In the genomic region with DNA sequence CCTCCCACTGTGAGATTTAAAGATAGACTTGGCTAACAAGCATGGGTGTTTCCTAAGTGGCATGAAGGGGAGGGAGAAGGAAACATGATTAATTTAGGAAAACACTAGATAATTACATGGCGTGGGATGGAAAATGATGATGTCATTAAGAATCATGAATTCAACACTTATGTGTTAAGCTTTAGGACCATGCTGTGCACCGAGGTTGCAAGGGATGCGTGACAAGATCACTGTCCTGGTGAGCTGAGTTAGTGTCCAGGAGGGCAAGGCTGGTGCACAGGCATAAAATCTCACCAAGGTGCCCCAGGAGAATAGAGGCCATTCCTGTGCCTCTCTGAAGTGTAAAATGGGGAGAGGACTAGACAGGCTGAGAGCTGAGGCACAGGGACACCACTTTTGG, we compare ENCODE assay signal across 30 mouse cellular contexts. TPM values are rescaled to one million over a fixed set of nuclear protein-coding genes. Genes with fewer than 3 reads are reported as not detected.
DNase-seq lines count a peak whose midpoint lies in the region; ATAC-seq and TF ChIP-seq lines count a peak whose summit lies in the region.
"Had no signal": no experiment of that assay in that cellular context is flagged by ENCODE, and none has a peak within 500 bp of the region (broad histone marks: within the 10 kb centered on the region; RNA-seq: fewer than 3 reads in every experiment).

No protein-coding gene starts in this region.

- no peaks in the 10 kb centered on the region for H3K4me1 ChIP-seq in hindbrain, embryonic 12.5 days
- H3K4me1 ChIP-seq in hindbrain, embryonic 10.5 days (replicated peaks) = peaks cover 10% of the 10 kb centered on the region
- 0 out of 2 replicates have a peak, but pooled peaks cover 3% of the 10 kb centered on the region for H3K4me1 ChIP-seq in hindbrain, postnatal 0 days (ENCODE audit: insufficient read depth, low read length)
- no peaks in the 10 kb centered on the region; the same call in 1 of the 2 replicates for H3K4me1 ChIP-seq in hindbrain, embryonic 16.5 days (ENCODE audit: control insufficient read depth, insufficient read depth, low read depth, low read length)
- peaks cover 15% of the 10 kb centered on the region for H3K4me1 ChIP-seq in neural tube, embryonic 13.5 days (replicated peaks)
- H3K4me1 ChIP-seq: embryonic facial prominence, embryonic 12.5 days; embryonic facial prominence, embryonic 15.5 days had no signal

- no peak overlapping the region for H3ac ChIP-seq in myocyte (ENCODE audit: control insufficient read depth, insufficient read length)

- H3K36me3 ChIP-seq in hindbrain, embryonic 12.5 days = no peaks in the 10 kb centered on the region
- H3K36me3 ChIP-seq in hindbrain, embryonic 10.5 days = no peaks in the 10 kb centered on the region
- H3K36me3 ChIP-seq in hindbrain, postnatal 0 days (ENCODE audit: insufficient read depth, low read length) = no peaks in the 10 kb centered on the region
- no peaks in the 10 kb centered on the region for H3K36me3 ChIP-seq in hindbrain, embryonic 16.5 days (ENCODE audit: control insufficient read depth, insufficient read depth, low read length)
- H3K36me3 ChIP-seq in myocyte (ENCODE audit: control insufficient read depth, insufficient read depth) = no peaks in the 10 kb centered on the region
- H3K36me3 ChIP-seq in neural tube, embryonic 13.5 days = no peaks in the 10 kb centered on the region
- H3K36me3 ChIP-seq: embryonic facial prominence, embryonic 12.5 days; embryonic facial prominence, embryonic 15.5 days; G1E; heart, embryonic 13.5 days; intestine, embryonic 15.5 days had no signal

- no peak overlapping the region for H3K9ac ChIP-seq in hindbrain, embryonic 12.5 days
- no peak overlapping the region for H3K9ac ChIP-seq in hindbrain, postnatal 0 days (replicated peaks; ENCODE audit: low read length)
- H3K9ac ChIP-seq in hindbrain, embryonic 16.5 days (ENCODE audit: low read depth, low read length) = no peak overlapping the region
- no peak overlapping the region for H3K9ac ChIP-seq in neural tube, embryonic 13.5 days
- H3K9ac ChIP-seq: embryonic facial prominence, embryonic 12.5 days; embryonic facial prominence, embryonic 15.5 days; forebrain, postnatal 0 days; heart, embryonic 13.5 days; intestine, embryonic 15.5 days had no signal

- ATAC-seq in hindbrain, embryonic 12.5 days (ENCODE audit: low FRiP score) = peak; percentile 29; the same call in 1 of the 2 replicates
- ATAC-seq in hindbrain, postnatal 0 days = 0 out of 2 replicates have a peak, but pooled peaks have one; percentile 32
- ATAC-seq in hindbrain, embryonic 16.5 days = no peak
- ATAC-seq in neural tube, embryonic 13.5 days (ENCODE audit: low read depth) = no peak; the same call in 1 of the 2 replicates
- ATAC-seq: forebrain, embryonic 14.5 days; forebrain, postnatal 0 days; intestine, embryonic 15.5 days had no signal

- no peak overlapping the region for H3K4me2 ChIP-seq in hindbrain, embryonic 12.5 days (replicated peaks)
- no peak overlapping the region for H3K4me2 ChIP-seq in hindbrain, postnatal 0 days (ENCODE audit: low read depth, low read length)
- H3K4me2 ChIP-seq in hindbrain, embryonic 16.5 days (ENCODE audit: low read length) = no peak overlapping the region
- peak overlapping the region; percentile 55 for H3K4me2 ChIP-seq in myocyte (ENCODE audit: low read depth)
- H3K4me2 ChIP-seq in neural tube, embryonic 13.5 days = no peak overlapping the region
- H3K4me2 ChIP-seq: embryonic facial prominence, embryonic 12.5 days; embryonic facial prominence, embryonic 15.5 days; heart, embryonic 13.5 days; intestine, embryonic 15.5 days had no signal

- no peaks in the 10 kb centered on the region for H3K79me2 ChIP-seq in myocyte (ENCODE audit: control insufficient read depth, insufficient read depth)

- no peak for TF ChIP-seq CTCF in hindbrain, postnatal 0 days (IDR thresholded peaks at IDR 0.05; ENCODE audit: low read depth)

- H3K9me3 ChIP-seq in hindbrain, embryonic 12.5 days (replicated peaks) = no peaks in the 10 kb centered on the region
- no peaks in the 10 kb centered on the region for H3K9me3 ChIP-seq in hindbrain, embryonic 10.5 days
- no peaks in the 10 kb centered on the region for H3K9me3 ChIP-seq in hindbrain, postnatal 0 days (ENCODE audit: low read length)
- H3K9me3 ChIP-seq in hindbrain, embryonic 16.5 days (ENCODE audit: control insufficient read depth, low read length) = no peaks in the 10 kb centered on the region
- no peaks in the 10 kb centered on the region for H3K9me3 ChIP-seq in neural tube, embryonic 13.5 days
- H3K9me3 ChIP-seq: embryonic facial prominence, embryonic 12.5 days; embryonic facial prominence, embryonic 15.5 days; G1E; heart, embryonic 13.5 days; intestine, embryonic 15.5 days had no signal

- TF ChIP-seq POLR2A in myocyte (IDR thresholded peaks at IDR 0.05; ENCODE audit: insufficient read length, low read depth) = no peak

- WGBS in hindbrain, embryonic 12.5 days = 57% methylated on average over 3 of the region's 3 CpGs
- 85% methylated on average over 3 of the region's 3 CpGs for WGBS in hindbrain, embryonic 10.5 days
- 75% methylated on average over 3 of the region's 3 CpGs for WGBS in hindbrain, postnatal 0 days
- 61% methylated on average over 3 of the region's 3 CpGs for WGBS in hindbrain, embryonic 16.5 days
- WGBS in neural tube, embryonic 13.5 days = 29% methylated on average over 3 of the region's 3 CpGs

- H3K27me3 ChIP-seq in hindbrain, embryonic 12.5 days = peaks cover 2% of the 10 kb centered on the region; the same call in 1 of the 2 replicates
- no peaks in the 10 kb centered on the region for H3K27me3 ChIP-seq in hindbrain, embryonic 10.5 days (ENCODE audit: insufficient read depth, poor library complexity, severe bottlenecking)
- no peaks in the 10 kb centered on the region for H3K27me3 ChIP-seq in hindbrain, postnatal 0 days (ENCODE audit: insufficient read depth, low read length)
- H3K27me3 ChIP-seq in hindbrain, embryonic 16.5 days (replicated peaks; ENCODE audit: control insufficient read depth, insufficient read depth, low read length) = no peaks in the 10 kb centered on the region; the same call in 1 of the 2 replicates
- no peaks in the 10 kb centered on the region for H3K27me3 ChIP-seq in myocyte (ENCODE audit: control insufficient read depth, insufficient read depth, insufficient read length)
- H3K27me3 ChIP-seq in neural tube, embryonic 13.5 days = peaks cover 42% of the 10 kb centered on the region
- H3K27me3 ChIP-seq: CH12.LX; embryonic facial prominence, embryonic 12.5 days; embryonic facial prominence, embryonic 15.5 days; heart, embryonic 13.5 days; intestine, embryonic 15.5 days; Patski had no signal

- H3K27ac ChIP-seq in hindbrain, embryonic 12.5 days = peak overlapping the region; percentile 30; the same call in 1 of the 2 replicates
- H3K27ac ChIP-seq in hindbrain, embryonic 10.5 days = no peak overlapping the region
- H3K27ac ChIP-seq in hindbrain, postnatal 0 days = no peak overlapping the region
- H3K27ac ChIP-seq in hindbrain, embryonic 16.5 days (ENCODE audit: low read depth, low read length) = no peak overlapping the region
- peak overlapping the region; percentile 25 for H3K27ac ChIP-seq in neural tube, embryonic 13.5 days (replicated peaks)
- H3K27ac ChIP-seq: embryonic facial prominence, embryonic 12.5 days; embryonic facial prominence, embryonic 15.5 days; gastrocnemius, adult 2 months; heart, embryonic 13.5 days; intestine, embryonic 15.5 days had no signal

- H3K4me3 ChIP-seq in hindbrain, embryonic 12.5 days = no peak overlapping the region
- H3K4me3 ChIP-seq in hindbrain, embryonic 10.5 days = no peak overlapping the region
- no peak overlapping the region for H3K4me3 ChIP-seq in hindbrain, postnatal 0 days (ENCODE audit: low read length)
- H3K4me3 ChIP-seq in hindbrain, embryonic 16.5 days (ENCODE audit: low read length) = no peak overlapping the region
- H3K4me3 ChIP-seq in myocyte = no peak overlapping the region
- no peak overlapping the region for H3K4me3 ChIP-seq in neural tube, embryonic 13.5 days
- H3K4me3 ChIP-seq: embryonic facial prominence, embryonic 12.5 days; embryonic facial prominence, embryonic 15.5 days; gastrocnemius, adult 2 months; heart, embryonic 13.5 days; intestine, embryonic 15.5 days had no signal

- no peak for DNase-seq in hindbrain, embryonic 10.5 days (ENCODE audit: low spot score)
- DNase-seq in hindbrain, postnatal 0 days (ENCODE audit: low spot score) = no peak
- DNase-seq in embryo, embryonic 11 days = no peak
- DNase-seq in lung, postnatal 25 days (ENCODE audit: low spot score) = no peak
- DNase-seq: adrenal gland, postnatal 10 days; adrenal gland, postnatal 36 days; B cell, adult 2 months; cerebellum, adult 18-20 months; cerebellum, adult 9-10 months; cerebellum, postnatal 14 days; forebrain, postnatal 0 days; gastrocnemius, adult 2 months; gastrocnemius, postnatal 14 days; heart, adult 11 months; heart, postnatal 14 days; heart, postnatal 4 days had no signal

TF ChIP-seq in myocyte, 11 proteins besides CTCF, POLR2A, EP300 and RAD21:
- TF ChIP-seq USF1 (IDR thresholded peaks at IDR 0.05; ENCODE audit: low read depth) (no peak), MYOD1 (IDR thresholded peaks at IDR 0.05; ENCODE audit: control insufficient read depth in 1 of 3, insufficient read length in 2 of 3, low read depth in 2 of 3) (no peak), CEBPB (IDR thresholded peaks at IDR 0.05; ENCODE audit: insufficient read depth, poor library complexity, severe bottlenecking) (no peak)

RNA-seq across cellular contexts. Expression of a gene that starts 21.3 kb away (rescaled TPM):
- 1.0 and 1.1 TPM in 2 replicates for polyA plus RNA-seq in hindbrain, embryonic 12.5 days (2016; fragmentation: Nextera tagmentation; extraction: Ambion mirVana)
- polyA plus RNA-seq in hindbrain, embryonic 10.5 days (2016; fragmentation: Nextera tagmentation; extraction: Ambion mirVana) = 0.68 and 1.00 TPM in 2 replicates
- total RNA-seq in hindbrain, postnatal 0 days (2014; rRNA removed) = 0.58 and 0.90 TPM in 2 replicates
- 0.50 and 0.68 TPM in 2 replicates for polyA plus RNA-seq in hindbrain, postnatal 0 days (2015; fragmentation: Nextera tagmentation; extraction: Ambion mirVana)
- polyA plus RNA-seq in hindbrain, embryonic 16.5 days (2015; fragmentation: Nextera tagmentation; extraction: Ambion mirVana) = 0.34 and 0.42 TPM in 2 replicates
- polyA plus RNA-seq in myocyte (2012; fragmentation: generic; extraction: Trizol) = 0.22 TPM
- 0.92 and 1.5 TPM in 2 replicates for polyA plus RNA-seq in neural tube, embryonic 13.5 days (2015; fragmentation: Nextera tagmentation; extraction: Ambion mirVana)
- total RNA-seq: adrenal gland, adult 18-20 months; CH12.LX had no signal
- polyA plus RNA-seq: G1E had no signal

RNA-seq across cellular contexts. Expression of a gene that starts 49.9 kb away (rescaled TPM):
- polyA plus RNA-seq in hindbrain, embryonic 12.5 days (2016; fragmentation: Nextera tagmentation; extraction: Ambion mirVana) = 0.35 and 1.1 TPM in 2 replicates
- 0.41 and 0.62 TPM in 2 replicates for polyA plus RNA-seq in hindbrain, embryonic 10.5 days (2016; fragmentation: Nextera tagmentation; extraction: Ambion mirVana)
- not detected in 2 replicates for total RNA-seq in hindbrain, postnatal 0 days (2014; rRNA removed)
- 0.23 and 0.33 TPM in 2 replicates for polyA plus RNA-seq in hindbrain, postnatal 0 days (2015; fragmentation: Nextera tagmentation; extraction: Ambion mirVana)
- polyA plus RNA-seq in hindbrain, embryonic 16.5 days (2015; fragmentation: Nextera tagmentation; extraction: Ambion mirVana) = 0.59 and 0.62 TPM in 2 replicates
- polyA plus RNA-seq in myocyte (2012; fragmentation: generic; extraction: Trizol) = not detected
- 0.15 and 0.36 TPM in 2 replicates for polyA plus RNA-seq in neural tube, embryonic 13.5 days (2015; fragmentation: Nextera tagmentation; extraction: Ambion mirVana)
- total RNA-seq: adrenal gland, postnatal 36 days had no signal
- polyA plus RNA-seq: frontal cortex, adult 2 months; G1E had no signal

Comparison
In these comparisons a context has a peak if more than half of its experiments do, and no peak if none do; other contexts are left out.
1. ATAC-seq: peak in hindbrain, embryonic 12.5 days (single experiment) and hindbrain, postnatal 0 days (single experiment); none in hindbrain, embryonic 16.5 days (single experiment) and neural tube, embryonic 13.5 days (single experiment).
2. H3K27ac ChIP-seq: peak in hindbrain, embryonic 12.5 days (single experiment) and neural tube, embryonic 13.5 days (single experiment); none in hindbrain, embryonic 10.5 days (single experiment), hindbrain, postnatal 0 days (single experiment) and hindbrain, embryonic 16.5 days (single experiment).